Mouse (Mus musculus) olfactory bulb, adult 2 months (tissue): ENCODE results near the gene Elovl1. TPM values are rescaled to one million over a fixed set of nuclear protein-coding genes. Genes with fewer than 3 reads are reported as not detected.

Experiments
- H3K27ac ChIP-seq: fragments of 200-500 bp; 2 replicates; pipeline ENCODE4 v1.5.1; 2012; ENCODE audit warnings: low read depth, low read length; ENCODE audit not compliant: insufficient read depth
- H3K4me1 ChIP-seq: fragments of 200-500 bp; 2 replicates; pipeline ENCODE4 v1.6.1; 2012; ENCODE audit warnings: low read length; ENCODE audit not compliant: control insufficient read depth, insufficient read depth
- H3K4me3 ChIP-seq: fragments of 200-500 bp; 2 replicates; pipeline ENCODE4 v1.5.1; 2012; ENCODE audit warnings: mild to moderate bottlenecking, low read depth, low read length, moderate library complexity; ENCODE audit not compliant: insufficient read depth
- CTCF ChIP-seq: fragments of 200-500 bp; IDR thresholded peaks from 2 replicates; pipeline ENCODE4 v1.5.1; 2012; ENCODE audit warnings: low read depth, mild to moderate bottlenecking, low read length, moderate library complexity; ENCODE audit not compliant: insufficient read depth
- POLR2A ChIP-seq: fragments of 200-500 bp; IDR thresholded peaks from 2 replicates; pipeline ENCODE4 v1.6.1; 2012; ENCODE audit warnings: mild to moderate bottlenecking, low read depth, low read length, moderate library complexity; ENCODE audit not compliant: insufficient read depth
- WGBS: fragments of 180-500 bp; shearing (Covaris S2); methylation state at CpG from one replicate; pipeline ENCODE4 v1.1.7; 2018; 5-methylcytosine and 5-hydroxymethylcytosine counted together
- polyA plus RNA-seq: library from polyadenylated mRNA; stranded (reverse); fragments of >200 nt; gene quantifications from 2 replicates; pipeline ENCODE4 v1.2.4, GENCODE M21; 2012; ENCODE audit warnings: low replicate concordance; ENCODE audit not compliant: missing spikeins, insufficient read depth, insufficient read length

The Elovl1 gene
- polyA plus RNA-seq, 1 experiment, result not detected

- TF ChIP-seq CTCF (no peak), POLR2A (no peak)
- no peak overlapping the region; the same call in 1 of the 2 replicates for H3K27ac ChIP-seq
- peak overlapping the region; percentile 38 for H3K4me3 ChIP-seq
- 17% methylated on average over 18 of the region's 18 CpGs for WGBS
- peaks cover 15% of the 10 kb centered on the region for H3K4me1 ChIP-seq
Observed at GRCm38 (mm10) chr4:118445781-118446414, 18.0 kb downstream of the Elovl1 start.

- Histone ChIP-seq H3K4me3 (peak overlapping the region; percentile 38), H3K4me1 (peaks cover 15% of the 10 kb centered on the region), H3K27ac (no peak overlapping the region; the same call in 1 of the 2 replicates)
- TF ChIP-seq POLR2A (no peak), CTCF (no peak)
- WGBS, result 18% methylated on average over 24 of the region's 24 CpGs
Observed at GRCm38 (mm10) chr4:118446415-118447153, 18.7 kb downstream of the Elovl1 start.

- WGBS, result 76% methylated on average over 9 of the region's 9 CpGs
- H3K4me3 ChIP-seq, result no peak within 1 kb of the TSS
- no peak within 1 kb of the TSS for H3K27ac ChIP-seq
- H3K4me1 ChIP-seq, result no peaks in the 10 kb centered on the region
- TF ChIP-seq CTCF (no peak), POLR2A (no peak)
Observed at GRCm38 (mm10) chr4:118457345-118457975, 29.6 kb downstream of the Elovl1 start, which contains the start of gene Mpl. Mpl (minus strand) TSS chr4:118457513.

- WGBS, result 51% methylated on average over 3 of the region's 3 CpGs
- TF ChIP-seq CTCF (no peak), POLR2A (no peak)
- H3K4me3 ChIP-seq, result no peak overlapping the region
- H3K27ac ChIP-seq, result no peak overlapping the region
- H3K4me1 ChIP-seq, result peaks cover 2% of the 10 kb centered on the region; the same call in 1 of the 2 replicates
Observed at GRCm38 (mm10) chr4:118464956-118465355, 37.1 kb downstream of the Elovl1 start.

- H3K27ac ChIP-seq, result no peak overlapping the region
- 71% methylated on average over 11 of the region's 11 CpGs for WGBS
- TF ChIP-seq POLR2A, result no peak
- TF ChIP-seq CTCF, result no peak
- no peak overlapping the region for H3K4me3 ChIP-seq
- peaks cover 6% of the 10 kb centered on the region; the same call in 1 of the 2 replicates for H3K4me1 ChIP-seq
Observed at GRCm38 (mm10) chr4:118465697-118466163, 37.8 kb downstream of the Elovl1 start.

- WGBS, result 86% methylated on average over 6 of the region's 6 CpGs
- no peak for TF ChIP-seq POLR2A
- TF ChIP-seq CTCF, result no peak
- peaks cover 6% of the 10 kb centered on the region; the same call in 1 of the 2 replicates for H3K4me1 ChIP-seq
- H3K4me3 ChIP-seq, result no peak overlapping the region
- H3K27ac ChIP-seq, result no peak overlapping the region
Observed at GRCm38 (mm10) chr4:118471281-118471680, 43.4 kb downstream of the Elovl1 start.

- WGBS, result 95% methylated on average over 11 of the region's 11 CpGs
Observed at GRCm38 (mm10) chr4:118472687-118473086, 44.8 kb downstream of the Elovl1 start.

GRCm38 (mm10) chr4:118476773-118477530 is 49.1 kb downstream of the Elovl1 start:
- WGBS, result 61% methylated on average over 15 of the region's 15 CpGs
- no peaks in the 10 kb centered on the region for H3K4me1 ChIP-seq

More at GRCm38 (mm10) chr4:118472687-118473086, 44.8 kb downstream of the Elovl1 start:
- Histone ChIP-seq H3K4me1 (peaks cover 6% of the 10 kb centered on the region; the same call in 1 of the 2 replicates), H3K27ac (no peak overlapping the region), H3K4me3 (no peak overlapping the region)
- TF ChIP-seq POLR2A, result no peak
- no peak for TF ChIP-seq CTCF

More at GRCm38 (mm10) chr4:118476773-118477530, 49.1 kb downstream of the Elovl1 start:
- H3K4me3 ChIP-seq, result no peak overlapping the region
- no peak overlapping the region for H3K27ac ChIP-seq
- no peak for TF ChIP-seq POLR2A
- TF ChIP-seq CTCF, result no peak

Other genes with a start within 250 kb of the Elovl1 start
- gene Kdm4a, start 248.1 kb upstream of the Elovl1 start, polyA plus RNA-seq, result not detected in 2 replicates
- not detected in 2 replicates for gene Ptprf, start 136.7 kb upstream of the Elovl1 start, polyA plus RNA-seq
- not detected in 2 replicates for gene Szt2, start 18.8 kb upstream of the Elovl1 start, polyA plus RNA-seq
- not detected in 2 replicates for gene Med8, start 18.8 kb upstream of the Elovl1 start, polyA plus RNA-seq
- gene Cdc20, start 9.3 kb downstream of the Elovl1 start, polyA plus RNA-seq, result not detected in 2 replicates
- gene Mpl, start 29.4 kb downstream of the Elovl1 start, polyA plus RNA-seq, result not detected in 2 replicates
- gene Tie1, start 62.0 kb downstream of the Elovl1 start, polyA plus RNA-seq, result not detected in 2 replicates
- gene 2610528J11Rik, start 98.9 kb downstream of the Elovl1 start, polyA plus RNA-seq, result not detected in 2 replicates
- gene Tmem125, start 116.0 kb downstream of the Elovl1 start, polyA plus RNA-seq, result not detected in 2 replicates
- not detected in 2 replicates for gene Cfap57, start 192.7 kb downstream of the Elovl1 start, polyA plus RNA-seq
- gene Ebna1bp2, start 192.7 kb downstream of the Elovl1 start, polyA plus RNA-seq, result not detected in 2 replicates
- gene Olfr62, start 230.9 kb downstream of the Elovl1 start, polyA plus RNA-seq, result not detected in 2 replicates